Mouse (Mus musculus) ES-E14 (cell line): ENCODE data around the gene Vezf1.

Experiments
- CHD2 ChIP-seq: IDR thresholded peaks from 2 replicates; pipeline ENCODE4 v1.6.1; 2014; ENCODE audit warnings: mild to moderate bottlenecking, low read depth, low read length, inconsistent platforms
- HCFC1 ChIP-seq: IDR thresholded peaks from 2 replicates; pipeline ENCODE4 v1.6.1; 2012; ENCODE audit warnings: low read length, inconsistent platforms, borderline replicate concordance; ENCODE audit not compliant: insufficient read depth
- MAFK ChIP-seq: IDR thresholded peaks from 2 replicates; pipeline ENCODE4 v1.6.1; 2014; ENCODE audit warnings: mild to moderate bottlenecking, low read depth, low read length, inconsistent platforms; ENCODE audit not compliant: insufficient read depth
- ZC3H11A ChIP-seq: IDR thresholded peaks from 2 replicates; pipeline ENCODE4 v1.6.1; 2012; ENCODE audit warnings: low read depth, mild to moderate bottlenecking, inconsistent platforms, low read length, borderline replicate concordance
- ZNF384 ChIP-seq: IDR thresholded peaks from 2 replicates; pipeline ENCODE4 v1.6.1; 2012; ENCODE audit warnings: low read depth, low read length, inconsistent platforms

DNA sequence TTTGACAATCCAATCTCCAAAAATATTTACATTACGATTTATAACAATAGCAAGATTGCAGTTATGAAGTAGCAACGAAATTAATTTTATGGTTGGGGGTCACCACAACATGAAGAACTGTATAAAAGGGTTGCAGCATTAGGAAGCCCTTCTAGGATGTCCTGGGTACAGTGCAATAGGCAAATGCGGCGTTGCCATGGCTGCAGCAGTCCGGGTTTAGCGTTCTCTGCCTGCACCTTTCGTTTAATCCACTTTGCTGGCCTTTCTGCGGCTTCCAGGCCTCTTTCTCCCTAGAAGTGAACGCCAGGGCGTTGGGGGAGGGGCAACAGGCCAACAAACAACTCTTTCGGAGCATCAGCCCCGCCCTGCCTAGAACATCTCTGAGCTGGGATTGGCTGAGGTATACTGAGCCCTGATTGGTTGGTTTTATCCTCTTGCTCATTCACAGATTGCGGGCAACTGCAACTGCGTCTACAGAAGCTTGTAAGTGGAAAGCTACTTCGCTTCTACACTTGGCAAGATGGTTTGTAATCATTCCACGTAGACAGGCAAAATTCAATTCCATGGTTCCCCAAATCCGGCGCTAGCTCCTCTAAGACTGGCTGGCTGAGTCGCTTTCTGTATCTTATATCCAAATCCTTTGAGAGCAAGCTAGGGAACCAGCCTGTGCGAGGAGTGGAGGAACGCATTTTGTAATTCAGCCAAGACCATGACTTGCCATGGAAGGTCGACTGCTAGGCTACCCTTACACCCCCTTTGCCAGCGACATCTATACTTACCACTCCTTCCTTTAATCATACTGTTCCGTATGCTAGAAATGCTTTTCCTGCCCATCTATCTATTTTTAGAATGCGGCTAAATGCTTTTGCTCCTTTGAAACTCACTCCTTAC is 18.9 kb downstream of the Vezf1 start:
- no peak for TF ChIP-seq MAFK
- peak; percentile 65; the same call in 1 of the 2 replicates for TF ChIP-seq CHD2
- peak; percentile 48; the same call in 1 of the 2 replicates for TF ChIP-seq HCFC1
- no peak for TF ChIP-seq ZC3H11A
- no peak for TF ChIP-seq ZNF384
